Mouse (Mus musculus): ENCODE measurements around the gene Dzip1. TPM values are rescaled to one million over a fixed set of nuclear protein-coding genes. Genes with fewer than 3 reads are reported as not detected.

Gene Dzip1
- total RNA-seq, 1 experiment from 2014 or later, result 13.4 TPM

GRCm38 (mm10) chr14:118922667-118923184 lies 2.5 kb downstream of the Dzip1 start:
- peak; percentile 59 for DNase-seq

DNA sequence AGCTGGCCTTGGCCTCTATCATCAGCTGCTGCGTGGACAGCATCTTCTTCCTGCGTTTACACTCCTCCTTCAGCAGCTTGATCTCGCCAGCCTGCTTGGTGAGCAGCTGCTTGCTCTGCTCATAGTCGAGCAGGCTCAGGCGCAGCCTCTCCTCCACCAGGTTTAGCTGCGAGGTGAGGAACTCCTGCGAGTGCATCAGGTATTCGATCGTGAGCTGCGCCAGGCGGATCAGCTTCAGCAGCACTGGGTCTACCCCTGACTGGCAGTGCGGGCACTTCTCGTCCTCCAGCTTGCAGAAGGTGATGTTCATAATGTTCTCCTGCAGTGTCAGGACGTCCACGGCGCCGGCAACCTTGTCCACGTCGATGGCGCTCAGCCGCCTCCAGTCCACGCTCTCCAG lies 3.0 kb downstream of the Dzip1 start:
- DNase-seq, result no peak

- no peak for DNase-seq
These were observed 4.6 kb downstream of the Dzip1 start for GRCm38 (mm10) chr14:118920654-118921053.

- peak; percentile 37 for DNase-seq
These were observed 6.2 kb downstream of the Dzip1 start for GRCm38 (mm10) chr14:118919025-118919424.

- no peak for DNase-seq
These were observed 11.6 kb downstream of the Dzip1 start for GRCm38 (mm10) chr14:118913651-118914050.

DNA sequence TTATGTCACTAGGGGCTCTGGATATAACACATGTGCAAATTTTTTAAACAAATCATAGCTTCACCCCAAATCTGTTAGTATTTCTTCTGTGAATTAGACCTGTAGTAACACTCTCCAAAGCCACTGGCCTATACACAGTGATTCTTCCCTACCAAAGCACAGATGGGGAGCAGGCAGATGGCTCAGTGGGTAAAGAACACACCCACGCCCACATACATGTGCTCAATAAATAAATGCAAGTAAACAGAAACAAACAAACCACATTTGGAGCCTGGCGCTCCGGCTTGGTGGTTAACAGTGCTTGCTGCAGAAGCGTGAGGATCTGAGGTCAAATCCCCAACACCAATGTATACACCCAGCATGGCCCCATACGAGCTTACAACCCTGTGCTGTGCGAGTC lies 13.7 kb downstream of the Dzip1 start:
- DNase-seq, result no peak

GRCm38 (mm10) chr14:118910332-118911222 lies 14.7 kb downstream of the Dzip1 start:
- DNase-seq, result peak; percentile 79

GRCm38 (mm10) chr14:118909872-118910271 lies 15.4 kb downstream of the Dzip1 start:
- DNase-seq, result peak; percentile 34

DNA sequence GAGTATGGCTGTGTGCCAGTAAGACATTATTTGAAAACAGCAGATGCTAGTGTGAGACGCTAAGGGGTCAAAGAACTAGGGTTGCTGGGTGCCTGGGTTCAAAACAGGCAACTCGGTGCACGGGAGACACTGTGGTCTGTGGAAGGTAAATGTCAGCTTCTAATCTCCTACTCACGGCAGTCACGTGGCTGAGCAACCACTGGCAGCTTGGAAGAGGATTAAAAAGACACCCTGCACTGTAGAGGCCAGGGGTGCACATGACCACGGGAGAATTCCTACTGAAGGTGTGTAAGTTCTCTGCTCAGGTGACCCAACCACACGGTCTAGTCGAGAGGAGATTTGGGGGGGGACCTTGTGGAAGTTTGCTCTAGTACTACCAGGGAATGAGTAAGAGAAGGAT lies 17.7 kb downstream of the Dzip1 start:
- DNase-seq, result no peak

DNA sequence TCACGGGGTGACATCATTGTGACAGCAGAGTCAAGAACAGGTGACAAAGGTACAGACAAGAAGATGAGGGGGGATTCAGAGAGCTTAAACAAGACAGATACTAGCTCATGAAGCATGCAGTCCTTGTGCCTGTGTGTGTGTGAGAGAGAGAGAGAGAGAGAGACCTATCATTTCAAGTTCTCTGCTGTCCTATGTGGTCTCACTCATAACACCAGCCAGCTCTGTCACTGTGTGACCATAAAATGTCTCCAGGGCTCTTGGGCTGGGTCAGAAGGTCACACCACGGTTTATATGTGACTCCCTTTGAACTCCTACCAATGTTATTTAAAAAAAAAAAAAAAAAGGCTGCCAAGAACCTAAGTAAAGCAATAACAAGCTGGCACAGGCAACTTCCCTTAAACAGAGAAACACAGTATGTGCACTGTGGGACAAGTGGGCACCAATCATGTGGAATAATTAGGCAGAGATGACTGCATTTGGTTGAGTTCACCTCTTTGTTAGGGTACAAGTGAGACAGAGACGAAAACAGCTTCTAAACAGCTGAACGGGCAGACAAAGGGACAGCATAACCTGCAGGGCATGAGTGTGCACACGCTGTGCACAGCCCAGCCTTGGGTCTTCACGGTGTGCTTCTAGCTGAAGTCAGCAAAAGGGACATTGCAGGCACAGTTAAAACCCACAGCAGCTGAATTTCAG lies 21.2 kb downstream of the Dzip1 start:
- no peak for DNase-seq

DNA sequence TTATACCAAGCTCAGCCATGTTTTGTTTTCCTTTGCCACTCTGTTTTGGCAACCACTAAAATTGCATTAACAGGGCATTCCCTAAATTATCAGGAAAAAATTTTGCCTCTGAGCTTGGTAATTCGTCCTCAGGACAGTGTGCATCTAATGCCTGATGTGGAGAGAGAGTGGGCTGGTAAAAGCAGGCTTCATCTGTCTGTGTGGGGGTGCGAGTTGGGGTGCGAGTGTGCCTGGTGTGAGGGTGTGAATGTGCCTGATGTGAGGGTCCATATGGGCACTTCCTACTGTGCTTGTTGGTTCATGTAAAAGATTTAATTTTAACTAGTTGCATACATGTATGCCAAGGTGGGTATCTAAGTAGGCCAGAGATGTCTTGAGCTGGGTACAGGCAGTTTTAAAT lies 21.9 kb downstream of the Dzip1 start:
- DNase-seq, result no peak

- no peak for DNase-seq
These were observed 24.3 kb downstream of the Dzip1 start for GRCm38 (mm10) chr14:118900911-118901310.

GRCm38 (mm10) chr14:118899940-118900339 lies 25.3 kb downstream of the Dzip1 start:
- DNase-seq, result no peak

DNA sequence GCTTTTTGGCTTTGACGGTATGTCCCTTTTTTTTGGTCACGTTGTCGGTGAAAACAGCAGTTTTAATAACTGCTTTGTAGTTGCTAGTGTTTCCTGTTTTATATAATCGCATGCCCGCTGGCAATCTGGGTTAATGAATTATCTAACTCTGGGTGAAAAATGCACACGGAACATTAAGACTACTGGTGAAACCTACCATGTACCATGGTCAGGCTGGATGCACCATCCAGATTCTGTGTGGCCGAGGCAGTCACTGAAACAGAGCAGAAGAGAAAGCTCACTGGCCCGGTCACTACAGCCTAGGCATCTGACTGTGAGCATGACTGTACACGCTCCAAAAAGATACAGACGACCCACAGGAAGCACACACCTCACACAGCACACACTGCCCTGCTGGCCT lies 29.6 kb downstream of the Dzip1 start:
- no peak for DNase-seq

DNA sequence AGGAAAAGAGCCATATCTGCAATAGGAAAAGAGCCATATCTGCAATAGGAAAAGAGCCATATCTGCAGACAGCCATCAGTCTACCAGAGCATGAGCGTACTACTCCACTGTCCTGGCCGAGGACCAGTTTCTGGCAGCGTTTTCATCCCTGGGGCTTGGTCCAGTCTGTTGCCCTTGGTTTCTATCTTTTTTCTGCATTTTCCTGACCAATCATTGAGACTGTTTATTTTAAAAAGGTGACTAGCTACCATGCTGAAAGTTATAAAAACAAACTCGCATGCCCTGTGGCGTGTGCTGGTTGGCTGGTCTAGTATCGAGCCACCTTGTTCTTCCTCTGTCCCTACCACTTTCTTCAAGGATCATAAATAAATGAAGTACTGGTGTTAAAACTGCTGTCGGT lies 30.0 kb downstream of the Dzip1 start:
- DNase-seq, result peak; percentile 19

GRCm38 (mm10) chr14:118890101-118890500 lies 35.2 kb downstream of the Dzip1 start:
- no peak for DNase-seq

- no peak for DNase-seq
These were observed 41.1 kb downstream of the Dzip1 start for GRCm38 (mm10) chr14:118884250-118884556.

DNA sequence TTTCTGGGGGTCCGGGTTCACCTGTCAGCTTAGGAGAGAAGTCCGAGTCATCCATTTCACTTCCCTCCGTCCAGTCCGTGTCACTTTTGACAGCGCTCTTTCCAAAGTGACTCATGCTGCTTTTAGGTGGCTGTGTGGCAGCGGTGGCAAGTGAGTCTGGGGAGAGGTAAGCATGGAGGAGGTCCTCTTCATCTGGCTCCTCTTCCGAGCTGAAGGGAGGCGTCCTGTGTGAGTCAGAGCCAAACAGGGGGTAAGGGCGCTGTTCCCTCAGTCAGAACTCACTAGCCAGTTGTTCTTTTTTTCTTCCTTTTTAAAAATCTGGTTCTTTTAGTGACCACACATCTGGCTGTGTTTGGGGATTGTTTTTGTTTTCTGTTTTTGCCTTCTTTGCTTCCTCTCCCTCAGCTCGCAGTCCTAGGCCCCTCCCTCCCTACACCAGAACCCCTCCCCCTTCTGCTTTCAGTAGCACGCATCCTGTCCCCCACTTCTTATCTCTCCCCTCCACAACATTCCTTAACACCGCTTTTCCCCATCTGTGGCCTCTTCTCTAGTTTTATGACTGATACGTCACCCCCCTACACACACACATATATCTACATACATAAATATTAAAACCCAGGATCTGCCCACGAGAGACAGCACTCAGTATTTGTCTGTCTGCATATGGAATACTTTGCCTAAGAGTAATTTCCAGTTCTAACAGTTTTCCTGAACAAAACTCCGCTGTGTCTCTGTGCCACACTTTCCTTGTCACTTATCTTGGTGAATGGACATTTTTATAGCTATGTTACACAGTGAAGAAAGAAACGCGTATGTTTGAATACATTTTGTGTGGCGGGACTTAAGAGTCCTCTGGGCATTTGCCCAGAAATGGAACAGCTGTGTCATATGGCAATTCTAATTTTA lies 41.7 kb downstream of the Dzip1 start:
- no peak for DNase-seq

DNA sequence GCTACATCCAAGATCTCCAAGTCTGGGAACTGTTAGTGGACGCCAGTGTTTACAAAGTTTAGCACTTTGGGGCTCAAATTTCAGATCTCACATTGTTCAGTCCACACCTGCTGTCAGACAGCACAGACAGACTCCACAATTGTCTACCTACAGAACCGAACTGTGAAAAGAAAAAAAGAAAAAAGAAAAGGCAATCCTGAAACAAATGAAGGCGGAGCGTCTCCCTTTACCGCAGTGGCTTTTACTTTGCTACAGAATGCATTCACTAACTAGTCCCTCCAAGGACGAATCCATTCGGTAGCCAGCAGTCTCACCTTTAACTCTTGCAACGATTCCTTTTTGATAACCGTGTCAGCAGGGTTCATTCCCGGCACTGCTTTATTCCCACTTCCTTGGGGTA lies 44.6 kb downstream of the Dzip1 start:
- DNase-seq, result no peak

DNA sequence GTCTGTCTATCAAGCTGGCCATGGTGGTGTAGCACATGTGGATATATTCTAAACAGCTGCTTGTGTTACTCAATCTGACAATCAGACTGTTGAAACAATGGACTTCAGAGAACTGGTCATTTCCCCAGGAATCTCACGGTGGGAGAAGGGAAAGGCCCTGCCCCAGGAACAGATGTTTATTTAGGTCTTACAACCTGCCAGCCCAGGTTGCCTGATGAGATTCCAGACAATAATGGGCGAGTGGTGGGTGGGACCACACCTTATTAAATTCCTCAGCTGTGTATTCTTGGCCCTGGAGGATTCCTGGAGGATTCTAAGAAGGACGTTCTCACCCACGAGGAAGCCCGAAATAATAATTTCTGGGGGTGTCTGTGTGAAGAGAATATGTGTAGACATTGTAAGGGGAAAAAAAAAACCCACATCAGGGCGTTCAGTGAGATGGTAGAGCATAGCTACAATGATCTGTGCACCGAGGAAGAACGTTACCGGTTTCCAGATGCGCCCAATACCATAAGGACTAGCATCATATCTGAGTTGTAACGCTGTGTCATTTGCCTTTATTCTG lies 46.8 kb downstream of the Dzip1 start:
- no peak for DNase-seq

DNA sequence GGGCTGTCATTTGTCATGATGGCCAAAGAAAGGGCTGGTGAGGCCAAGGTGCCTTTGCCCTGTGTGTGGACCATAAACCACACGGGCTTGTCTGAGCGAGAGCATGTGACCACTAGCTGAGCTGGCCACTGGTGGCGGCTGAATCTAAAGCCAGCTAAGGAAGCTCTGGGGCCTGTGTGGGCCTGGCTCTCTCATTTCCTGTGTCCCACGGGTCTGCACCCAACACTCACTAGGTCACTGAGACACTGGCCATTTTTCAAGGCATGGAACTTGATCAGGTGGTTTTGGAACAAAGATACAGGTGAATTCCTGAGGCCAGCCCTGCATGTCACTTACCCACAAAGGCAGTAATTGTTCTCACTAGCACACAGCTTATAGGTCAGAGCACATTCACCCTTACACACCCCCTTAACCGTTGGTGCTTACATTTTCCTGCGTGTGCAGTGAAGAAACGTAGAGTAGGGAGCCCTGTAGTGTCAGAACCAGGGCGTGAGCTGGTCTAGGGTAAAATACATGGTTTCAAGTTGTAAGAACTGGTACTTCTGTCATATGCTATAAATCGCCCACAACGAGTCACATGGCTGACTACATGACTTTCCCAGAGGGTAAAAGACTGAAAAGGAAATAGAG lies 50.4 kb downstream of the Dzip1 start:
- no peak for DNase-seq

DNA sequence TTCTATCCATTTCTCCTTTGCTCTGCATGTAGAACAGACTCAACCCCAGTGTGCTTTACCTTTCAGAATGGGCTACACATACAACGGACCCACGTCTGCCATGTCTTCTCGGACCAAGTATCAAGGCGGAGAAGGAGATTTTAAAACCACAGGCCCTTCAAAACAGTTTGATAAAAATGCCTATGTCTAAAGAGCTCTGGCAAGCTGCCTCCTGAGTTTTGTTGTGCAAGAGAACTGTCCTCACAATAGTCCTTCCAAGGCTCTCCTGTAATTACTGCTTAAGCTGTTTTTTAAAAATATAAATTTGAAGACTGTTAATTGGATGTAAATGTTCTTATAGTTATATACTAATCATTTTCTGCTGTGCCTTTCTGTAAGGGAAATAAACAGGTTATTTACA lies 51.1 kb downstream of the Dzip1 start:
- peak; percentile 64 for DNase-seq

Measured in adrenal gland, postnatal 14 days (tissue).